Mouse (Mus musculus): ENCODE results near the gene Mmd2.

DNA sequence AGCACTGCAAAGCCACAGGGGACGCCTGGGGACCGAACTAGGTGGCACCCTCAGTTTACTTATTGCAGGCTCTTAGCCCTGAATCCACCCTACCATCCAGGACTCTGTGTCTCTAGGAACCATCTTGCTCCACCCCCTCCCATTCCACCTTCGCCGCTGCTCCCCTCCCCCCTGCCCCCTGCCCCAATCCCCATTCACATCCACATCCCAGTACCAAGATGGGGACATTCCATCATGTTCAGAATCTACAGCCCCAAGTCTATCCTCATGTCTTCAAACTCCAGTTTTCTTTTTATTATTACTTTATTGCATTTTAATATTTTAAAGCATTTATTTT is 357 bp upstream of the Mmd2 start:
- TF ChIP-seq EP300 (IDR thresholded peaks at IDR 0.05; ENCODE audit: insufficient read depth, low read depth, low read length) (no peak), CTCF (IDR thresholded peaks at IDR 0.05; ENCODE audit: low read depth, low read length) (no peak)
